10 mouse cellular contexts compared by ENCODE assay signal in genomic region chr2:157092024-157092423, GRCm38 (mm10). TPM values are rescaled to one million over a fixed set of nuclear protein-coding genes. Genes with fewer than 3 reads are reported as not detected.
DNase-seq lines count a peak whose midpoint lies in the region; ATAC-seq and TF ChIP-seq lines count a peak whose summit lies in the region.
"Had no signal": no experiment of that assay in that cellular context is flagged by ENCODE, and none has a peak within 500 bp of the region (broad histone marks: within the 10 kb centered on the region; RNA-seq: fewer than 3 reads in every experiment).

No protein-coding gene starts in this region.

- intact Hi-C loops in left cerebral cortex, postnatal 36 days (cut with DNase I), result loop anchor here (10.0 kb wide), 2 partner anchors 187 to 217 kb away; no protein-coding TSS in a partner anchor

- ATAC-seq in heart, embryonic 13.5 days (ENCODE audit: extremely low read depth, insufficient number of reproducible peaks, low FRiP score, low TSS enrichment), result peak; percentile 47; the same call in 1 of the 2 replicates
- no peak for ATAC-seq in heart, embryonic 11.5 days (replicated peaks; ENCODE audit: insufficient number of reproducible peaks, low FRiP score, low TSS enrichment)
- peak; percentile 57 for ATAC-seq in lung, embryonic 16.5 days (ENCODE audit: low read depth)
- ATAC-seq in midbrain, embryonic 16.5 days, result peak; percentile 72

- no peak for TF ChIP-seq CTCF in lung, adult 2 months (IDR thresholded peaks at IDR 0.05; ENCODE audit: insufficient read depth, low read length)

- no peak overlapping the region for H3K4me3 ChIP-seq in heart, embryonic 13.5 days
- no peak overlapping the region for H3K4me3 ChIP-seq in heart, embryonic 11.5 days (ENCODE audit: low read depth, low read length)
- H3K4me3 ChIP-seq in lung, embryonic 16.5 days (ENCODE audit: low read length), result no peak overlapping the region
- H3K4me3 ChIP-seq in lung, adult 2 months (replicated peaks; ENCODE audit: extremely low read depth, low read depth, low read length), result no peak overlapping the region
- no peak overlapping the region for H3K4me3 ChIP-seq in midbrain, embryonic 16.5 days (ENCODE audit: low read depth, low read length)
- H3K4me3 ChIP-seq: left cerebral cortex, adult 2 months; megakaryocyte, embryonic 14.5 days had no signal

- H3K9me3 ChIP-seq in heart, embryonic 13.5 days, result no peaks in the 10 kb centered on the region
- no peaks in the 10 kb centered on the region for H3K9me3 ChIP-seq in heart, embryonic 11.5 days (replicated peaks; ENCODE audit: control insufficient read depth, low read length)
- H3K9me3 ChIP-seq in lung, embryonic 16.5 days (ENCODE audit: control insufficient read depth, low read length), result no peaks in the 10 kb centered on the region
- H3K9me3 ChIP-seq in midbrain, embryonic 16.5 days (replicated peaks; ENCODE audit: control insufficient read depth, low read length, poor library complexity, severe bottlenecking), result no peaks in the 10 kb centered on the region
- H3K9me3 ChIP-seq: megakaryocyte, embryonic 14.5 days had no signal

- 0 out of 2 replicates have a peak, but pooled peaks cover 1% of the 10 kb centered on the region for H3K27me3 ChIP-seq in heart, embryonic 13.5 days (replicated peaks)
- H3K27me3 ChIP-seq in heart, embryonic 11.5 days (ENCODE audit: control insufficient read depth, insufficient read depth, low read length), result peaks cover 2% of the 10 kb centered on the region; the same call in 1 of the 2 replicates
- H3K27me3 ChIP-seq in lung, embryonic 16.5 days (ENCODE audit: control insufficient read depth, insufficient read depth, low read depth, low read length), result no peaks in the 10 kb centered on the region
- H3K27me3 ChIP-seq in midbrain, embryonic 16.5 days (ENCODE audit: control insufficient read depth, insufficient read depth, low read depth, low read length), result no peaks in the 10 kb centered on the region

- no peak for TF ChIP-seq POLR2A in lung, adult 2 months (IDR thresholded peaks at IDR 0.05; ENCODE audit: borderline replicate concordance, extremely low read depth, low read depth, low read length)

- no peaks in the 10 kb centered on the region for H3K36me3 ChIP-seq in heart, embryonic 13.5 days
- H3K36me3 ChIP-seq in heart, embryonic 11.5 days (ENCODE audit: control insufficient read depth, insufficient read depth, low read length), result no peaks in the 10 kb centered on the region
- no peaks in the 10 kb centered on the region; the same call in 1 of the 2 replicates for H3K36me3 ChIP-seq in lung, embryonic 16.5 days (ENCODE audit: control insufficient read depth, insufficient read depth, low read length)
- no peaks in the 10 kb centered on the region for H3K36me3 ChIP-seq in midbrain, embryonic 16.5 days (ENCODE audit: control insufficient read depth, insufficient read depth, low read length)

- H3K4me1 ChIP-seq in heart, embryonic 13.5 days, result peaks cover 24% of the 10 kb centered on the region
- H3K4me1 ChIP-seq in heart, embryonic 11.5 days (ENCODE audit: control insufficient read depth, insufficient read depth, low read length), result peaks cover 15% of the 10 kb centered on the region; the same call in 1 of the 2 replicates
- peaks cover 9% of the 10 kb centered on the region for H3K4me1 ChIP-seq in lung, embryonic 16.5 days (replicated peaks; ENCODE audit: control insufficient read depth, insufficient read depth, low read length)
- no peaks in the 10 kb centered on the region for H3K4me1 ChIP-seq in lung, adult 2 months (ENCODE audit: control insufficient read depth, insufficient read depth, low read length)
- H3K4me1 ChIP-seq in midbrain, embryonic 16.5 days (ENCODE audit: control insufficient read depth, insufficient read depth, low read length), result no peaks in the 10 kb centered on the region; the same call in 1 of the 2 replicates

- no peak overlapping the region; the same call in 1 of the 2 replicates for H3K4me2 ChIP-seq in heart, embryonic 13.5 days
- H3K4me2 ChIP-seq in heart, embryonic 11.5 days, result no peak overlapping the region
- H3K4me2 ChIP-seq in lung, embryonic 16.5 days (ENCODE audit: low read depth, low read length), result no peak overlapping the region
- H3K4me2 ChIP-seq in midbrain, embryonic 16.5 days (ENCODE audit: low read length), result no peak overlapping the region

- H3K27ac ChIP-seq in heart, embryonic 13.5 days (replicated peaks), result 0 out of 2 replicates have a peak overlapping the region, but pooled peaks have one; percentile 33
- no peak overlapping the region for H3K27ac ChIP-seq in heart, embryonic 11.5 days (ENCODE audit: low read depth, low read length)
- H3K27ac ChIP-seq in lung, embryonic 16.5 days (ENCODE audit: low read length), result no peak overlapping the region
- no peak overlapping the region for H3K27ac ChIP-seq in midbrain, embryonic 16.5 days (ENCODE audit: low read length)
- H3K27ac ChIP-seq: left cerebral cortex, adult 2 months had no signal

- WGBS in heart, embryonic 13.5 days, result 16% methylated on average over 8 of the region's 8 CpGs
- 53% methylated on average over 8 of the region's 8 CpGs for WGBS in heart, embryonic 11.5 days (ENCODE audit: insufficient replicate concordance)
- 25% methylated on average over 8 of the region's 8 CpGs for WGBS in lung, embryonic 16.5 days
- WGBS in lung, adult 2 months, result 24% methylated on average over 8 of the region's 8 CpGs
- WGBS in midbrain, embryonic 16.5 days, result 49% methylated on average over 8 of the region's 8 CpGs

- no peak overlapping the region for H3K9ac ChIP-seq in heart, embryonic 13.5 days
- H3K9ac ChIP-seq in heart, embryonic 11.5 days (ENCODE audit: low read depth, low read length), result no peak overlapping the region
- H3K9ac ChIP-seq in lung, embryonic 16.5 days (ENCODE audit: low read length), result no peak overlapping the region
- H3K9ac ChIP-seq in midbrain, embryonic 16.5 days (ENCODE audit: low read depth, low read length), result no peak overlapping the region; the same call in 1 of the 2 replicates

- peak; percentile 42 for DNase-seq in adrenal gland, postnatal 10 days
- no peak for DNase-seq in adrenal gland, adult 2 months
- DNase-seq in lung, adult 2 months, result no peak
- DNase-seq in left cerebral cortex, postnatal 36 days (ENCODE audit: low spot score in 2 of 2), result no peak

RNA-seq across cellular contexts. Expression of gene Tldc2, which starts 5.2 kb away (rescaled TPM):
- not detected for total RNA-seq in adrenal gland, postnatal 10 days (2021)
- total RNA-seq in adrenal gland, adult 2 months (2021), result not detected
- 0.19 TPM in 1 of 2 replicates, not detected in the other for polyA plus RNA-seq in adrenal gland, adult 2 months (2012; rRNA removed)
- polyA plus RNA-seq in heart, embryonic 13.5 days (2015; fragmentation: Nextera tagmentation; extraction: Ambion mirVana), result not detected in 2 replicates
- polyA plus RNA-seq in heart, embryonic 11.5 days (2014; fragmentation: Nextera tagmentation; extraction: Ambion mirVana), result 0.26 TPM in 1 of 2 replicates, not detected in the other
- not detected in 2 replicates for polyA plus RNA-seq in lung, embryonic 16.5 days (2015; fragmentation: Nextera tagmentation; extraction: Ambion mirVana)
- not detected in 2 replicates for polyA plus RNA-seq in lung, adult 2 months (2012; rRNA removed)
- not detected in 2 replicates for polyA plus RNA-seq in midbrain, embryonic 16.5 days (2015; fragmentation: Nextera tagmentation; extraction: Ambion mirVana)
- total RNA-seq in left cerebral cortex, postnatal 36 days (2021), result not detected
- total RNA-seq: left cerebral cortex, adult 2 months had no signal

RNA-seq across cellular contexts. Expression of gene Soga1, which starts 13.0 kb away (rescaled TPM):
- total RNA-seq in adrenal gland, postnatal 10 days (2021), result 10 to 100 TPM; 30.3 to 35.9 TPM
- total RNA-seq in adrenal gland, adult 2 months (2021), result 10 to 100 TPM; 30.9 to 36.6 TPM
- 31.1 and 33.1 TPM in 2 replicates for polyA plus RNA-seq in adrenal gland, adult 2 months (2012; rRNA removed)
- 2.6 TPM in 2 replicates for polyA plus RNA-seq in heart, embryonic 13.5 days (2015; fragmentation: Nextera tagmentation; extraction: Ambion mirVana)
- polyA plus RNA-seq in heart, embryonic 11.5 days (2014; fragmentation: Nextera tagmentation; extraction: Ambion mirVana), result 3.4 and 3.6 TPM in 2 replicates
- polyA plus RNA-seq in lung, embryonic 16.5 days (2015; fragmentation: Nextera tagmentation; extraction: Ambion mirVana), result 4.0 and 4.1 TPM in 2 replicates
- 34.1 and 37.1 TPM in 2 replicates for polyA plus RNA-seq in lung, adult 2 months (2012; rRNA removed)
- 5.2 and 5.5 TPM in 2 replicates for polyA plus RNA-seq in midbrain, embryonic 16.5 days (2015; fragmentation: Nextera tagmentation; extraction: Ambion mirVana)
- total RNA-seq in left cerebral cortex, postnatal 36 days (2021), result 10 to 100 TPM; 20.0 to 26.0 TPM

RNA-seq across cellular contexts. Expression of gene Samhd1, which starts 43.0 kb away (rescaled TPM):
- 10 to 100 TPM; 26.7 to 31.4 TPM for total RNA-seq in adrenal gland, postnatal 10 days (2021)
- 10 to 100 TPM; 23.0 to 26.8 TPM for total RNA-seq in adrenal gland, adult 2 months (2021)
- 11.7 and 13.4 TPM in 2 replicates for polyA plus RNA-seq in adrenal gland, adult 2 months (2012; rRNA removed)
- 15.9 and 16.4 TPM in 2 replicates for polyA plus RNA-seq in heart, embryonic 13.5 days (2015; fragmentation: Nextera tagmentation; extraction: Ambion mirVana)
- 20.7 and 26.4 TPM in 2 replicates for polyA plus RNA-seq in heart, embryonic 11.5 days (2014; fragmentation: Nextera tagmentation; extraction: Ambion mirVana)
- polyA plus RNA-seq in lung, embryonic 16.5 days (2015; fragmentation: Nextera tagmentation; extraction: Ambion mirVana), result 30.2 and 32.4 TPM in 2 replicates
- 69.9 and 85.8 TPM in 2 replicates for polyA plus RNA-seq in lung, adult 2 months (2012; rRNA removed)
- polyA plus RNA-seq in midbrain, embryonic 16.5 days (2015; fragmentation: Nextera tagmentation; extraction: Ambion mirVana), result 9.1 and 9.6 TPM in 2 replicates
- total RNA-seq in left cerebral cortex, postnatal 36 days (2021), result 10 to 100 TPM; 10.3 to 12.7 TPM
